Mouse (Mus musculus): ENCODE results near the gene Cdk2ap2. TPM values are rescaled to one million over a fixed set of nuclear protein-coding genes. Genes with fewer than 3 reads are reported as not detected.

The Cdk2ap2 gene
- 155 and 221 TPM in 2 replicates for polyA plus RNA-seq (2012; rRNA removed)

DNA sequence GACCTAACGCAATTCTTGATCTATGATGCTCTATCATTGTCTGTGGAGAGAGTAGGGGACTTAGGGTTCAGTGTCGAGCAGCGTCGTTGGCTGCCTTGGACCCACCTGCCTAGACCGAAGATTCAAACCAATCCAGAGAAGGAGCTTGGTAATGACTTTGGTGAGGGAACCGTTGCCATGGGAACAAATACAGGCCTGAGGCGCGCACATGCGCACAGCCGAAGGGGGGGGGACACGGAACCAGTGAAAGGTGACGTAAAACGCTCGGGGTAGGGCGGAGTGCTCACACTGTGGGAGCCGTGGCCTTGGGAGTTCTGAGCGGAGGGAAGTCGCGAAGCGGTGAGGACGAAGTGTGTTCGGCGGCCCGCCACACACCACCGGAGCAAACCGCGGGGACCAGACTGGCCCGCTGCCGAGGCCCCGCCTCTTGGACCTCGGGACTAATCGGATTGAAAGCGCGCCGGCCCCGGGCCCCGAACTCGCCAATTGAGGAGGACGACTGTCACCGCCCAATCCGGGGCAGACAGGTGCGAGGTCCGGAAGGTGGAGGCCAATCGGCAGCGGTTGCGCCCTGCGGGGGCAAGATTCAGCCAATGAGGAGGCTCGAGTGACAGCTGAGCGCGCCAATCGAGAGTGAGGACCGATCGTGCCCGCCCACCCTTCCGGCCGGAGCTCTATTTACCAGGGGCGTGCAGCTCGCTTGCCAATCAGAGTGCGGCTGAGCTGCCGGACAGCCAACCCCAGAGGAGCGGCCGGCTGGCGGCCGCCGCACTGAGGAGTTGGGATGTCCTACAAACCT is at the start of gene Cdk2ap2:
Cdk2ap2 (plus strand) TSS at position 541 of the 799 bp plus-strand sequence.

DNA sequence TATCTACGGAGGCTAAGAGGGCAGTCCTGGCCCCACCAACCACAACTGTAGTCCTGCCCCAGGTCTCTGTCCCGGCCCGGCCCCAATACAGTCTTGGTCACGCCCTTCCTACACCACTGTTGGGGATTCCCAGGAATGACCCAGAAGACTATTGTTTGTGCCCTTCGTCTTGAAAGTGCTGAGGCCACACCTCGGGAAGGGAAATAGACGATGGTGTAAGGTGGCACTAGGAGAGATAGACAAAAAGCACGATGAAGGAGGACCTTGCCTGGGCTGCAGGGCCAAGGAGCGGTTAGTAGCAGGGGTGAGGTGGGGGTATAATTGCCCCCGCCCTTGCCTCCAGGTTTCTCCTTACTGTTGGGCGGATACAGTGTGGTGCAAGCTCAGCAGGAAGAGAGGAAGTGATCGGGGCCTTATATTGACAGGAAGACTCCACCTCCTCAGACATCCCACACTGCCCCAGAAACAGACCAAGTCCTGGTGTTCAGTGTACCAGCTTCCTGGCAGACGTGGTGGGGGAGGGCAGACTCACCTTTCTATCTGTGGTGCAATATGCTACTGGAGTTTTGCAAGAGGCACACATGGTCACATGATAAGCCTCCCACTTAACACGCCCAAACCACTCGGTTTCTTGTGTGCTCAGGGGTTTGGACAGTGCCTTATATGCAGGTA is 37.8 kb upstream of the Cdk2ap2 start, which contains the start of gene Gstp3:
Gstp3 (minus strand) TSS at position 501 of the 672 bp plus-strand sequence.

DNA sequence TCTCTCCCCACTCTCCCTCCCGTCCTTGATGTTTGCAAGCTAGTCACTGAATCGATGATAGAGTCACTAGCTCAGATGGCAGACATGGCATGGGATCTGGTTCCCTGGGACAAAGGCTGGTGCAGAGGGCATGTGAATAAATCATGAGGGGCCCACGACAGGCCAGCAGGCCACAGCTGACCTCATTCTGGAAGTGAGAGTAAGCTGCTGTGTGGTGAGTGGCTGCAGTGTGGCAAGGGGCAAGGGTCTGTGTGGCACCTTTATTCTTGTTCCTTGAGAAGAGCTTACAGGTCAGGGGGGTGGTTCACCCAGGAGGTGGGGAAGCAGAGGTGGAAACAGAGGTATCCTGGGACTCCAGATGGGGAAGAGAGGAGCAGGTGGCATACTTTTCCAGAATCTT is 15.6 kb upstream of the Cdk2ap2 start, which contains the start of gene Cabp2:
Cabp2 (plus strand) TSS at position 185 of the 400 bp plus-strand sequence.

DNA sequence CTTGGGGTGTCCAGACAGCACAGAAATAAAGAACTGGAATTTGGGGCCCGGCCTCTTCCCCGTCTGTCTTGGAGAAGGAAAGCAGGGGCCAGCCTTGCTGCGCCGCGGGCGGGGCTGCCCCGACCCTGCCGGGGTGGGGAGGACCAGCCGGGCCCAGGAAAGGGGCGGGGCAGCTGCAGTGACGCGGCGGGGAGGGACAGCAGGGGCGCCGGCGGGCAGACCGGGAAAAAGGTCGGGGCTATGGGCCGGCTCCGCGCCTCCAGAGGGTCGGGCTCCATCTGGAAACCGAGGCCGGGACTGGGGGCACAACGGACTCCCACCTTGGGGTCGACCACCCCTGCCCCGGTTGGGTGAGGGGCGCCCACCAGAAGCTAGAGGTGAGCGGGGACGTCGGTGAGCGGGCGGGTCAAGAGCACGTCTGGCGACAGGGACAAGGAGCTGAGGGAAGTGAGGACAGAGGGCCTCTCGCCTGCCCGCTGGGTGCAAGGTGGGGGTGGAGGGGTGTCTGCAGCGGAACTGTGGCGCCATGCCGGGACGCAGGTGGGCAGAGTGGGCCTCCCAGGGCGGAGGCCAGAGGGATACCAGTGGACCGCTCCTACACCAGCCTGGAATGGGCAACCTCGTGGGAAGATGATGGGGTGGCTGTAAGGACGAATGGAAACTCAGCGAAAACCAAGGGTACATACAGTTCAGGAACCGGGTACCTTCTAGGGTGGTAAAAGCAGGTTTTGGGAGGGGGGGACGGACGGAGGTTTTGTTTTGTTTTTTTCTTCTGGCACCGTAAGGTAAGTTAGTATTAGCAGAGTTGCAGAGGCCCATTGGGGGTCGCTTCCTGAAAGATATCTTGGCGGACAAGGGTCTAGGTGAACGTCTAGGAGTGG is 3.1 kb downstream of the Cdk2ap2 start, which contains the start of gene Pitpnm1:
Pitpnm1 (plus strand) TSS at position 162 of the 881 bp plus-strand sequence.

DNA sequence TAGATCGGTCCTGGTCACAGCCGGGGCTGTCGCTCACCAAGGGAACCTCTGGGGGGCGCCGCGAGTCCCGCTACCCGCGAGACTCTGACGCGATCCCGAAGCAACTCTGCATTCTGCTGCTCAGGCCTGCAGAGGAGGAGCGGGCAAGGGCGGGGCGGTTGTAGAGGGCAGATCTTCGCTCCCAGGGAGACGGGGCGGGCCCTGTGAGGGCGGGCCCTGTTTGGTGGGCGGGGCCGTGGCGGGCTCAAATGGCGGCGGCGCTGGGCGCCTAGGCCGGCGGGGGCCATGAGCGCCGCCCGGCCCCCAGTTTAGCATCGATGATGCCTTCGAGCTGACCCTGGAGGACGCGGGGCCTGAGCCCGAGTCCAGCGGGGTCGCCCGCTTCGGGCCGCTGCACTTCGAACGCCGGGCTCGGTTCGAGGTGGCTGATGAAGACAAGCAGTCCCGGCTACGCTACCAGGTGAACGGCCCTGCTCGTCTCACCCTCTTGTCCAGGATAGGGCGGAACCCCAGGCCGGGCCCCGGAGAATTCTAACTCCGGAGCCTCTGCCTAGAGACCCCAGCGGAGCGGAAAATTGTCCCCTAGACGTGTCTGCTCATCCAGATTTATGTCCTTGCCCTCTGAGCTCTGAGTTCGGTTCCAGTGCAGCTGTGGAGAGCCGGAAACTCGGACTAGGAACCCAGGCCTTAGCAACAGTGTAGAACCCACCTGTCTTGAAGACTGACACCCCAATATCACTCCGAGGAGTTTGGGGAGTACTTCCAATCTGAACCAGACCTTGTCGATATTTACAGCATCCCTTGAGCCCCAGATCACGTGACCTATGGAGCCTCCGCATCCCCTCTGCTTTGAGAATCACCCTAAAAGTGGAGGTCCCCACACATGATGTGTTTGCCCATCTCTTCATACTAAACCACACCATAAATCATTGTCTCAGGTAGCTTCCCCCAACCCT is 29.0 kb downstream of the Cdk2ap2 start, which contains the start of gene Aip:
Aip (minus strand) TSS at position 118 of the 956 bp plus-strand sequence.

DNA sequence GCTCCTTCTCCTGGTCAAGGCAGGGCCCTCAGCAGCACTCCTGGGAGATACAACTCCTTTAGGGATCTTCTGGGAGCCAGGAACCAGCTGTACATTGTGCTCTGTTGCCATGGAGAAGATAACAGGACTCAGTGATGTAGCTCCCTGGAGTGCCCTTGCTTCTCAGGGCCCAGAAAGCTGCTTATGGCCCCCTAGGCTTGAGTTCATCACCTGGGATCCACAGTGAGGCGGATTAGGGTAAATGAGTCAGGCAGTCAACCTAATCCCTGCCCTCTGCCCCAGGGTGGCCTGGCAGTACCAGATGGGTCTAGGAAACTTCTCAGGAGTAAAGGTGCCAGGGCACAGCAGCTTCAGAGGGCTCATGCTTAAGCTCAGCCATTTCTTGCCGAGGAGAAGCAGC is 42.5 kb downstream of the Cdk2ap2 start, which contains the start of gene Gpr152:
Gpr152 (plus strand) TSS at position 342 of the 400 bp plus-strand sequence.

DNA sequence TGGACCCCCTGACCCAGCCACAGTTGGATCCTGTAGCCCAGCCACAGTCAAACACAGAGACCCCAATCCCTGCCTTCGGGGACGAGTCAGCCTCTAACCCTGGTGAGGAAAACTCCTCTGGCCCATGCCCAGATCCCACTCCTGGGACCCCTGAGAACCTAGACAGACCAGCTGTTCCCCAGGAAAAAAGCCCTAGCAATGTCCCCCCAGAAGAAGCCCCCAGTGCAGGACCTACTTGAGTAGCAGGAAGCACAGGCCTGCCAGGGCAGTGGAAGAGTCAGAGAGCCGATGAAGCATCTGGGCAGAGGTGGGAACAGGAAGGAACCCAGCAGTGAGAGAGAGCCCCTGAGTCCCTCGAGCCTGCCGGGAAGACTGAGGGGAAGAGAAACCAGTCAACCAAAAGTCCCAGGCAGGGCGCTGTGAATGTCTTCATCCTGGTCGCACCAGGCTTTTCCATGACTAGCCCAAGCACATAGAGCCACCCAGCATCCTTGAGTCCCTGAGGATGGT is 46.8 kb downstream of the Cdk2ap2 start, which contains the start of gene Cabp4:
Cabp4 (minus strand) TSS at position 275 of the 510 bp plus-strand sequence.

DNA sequence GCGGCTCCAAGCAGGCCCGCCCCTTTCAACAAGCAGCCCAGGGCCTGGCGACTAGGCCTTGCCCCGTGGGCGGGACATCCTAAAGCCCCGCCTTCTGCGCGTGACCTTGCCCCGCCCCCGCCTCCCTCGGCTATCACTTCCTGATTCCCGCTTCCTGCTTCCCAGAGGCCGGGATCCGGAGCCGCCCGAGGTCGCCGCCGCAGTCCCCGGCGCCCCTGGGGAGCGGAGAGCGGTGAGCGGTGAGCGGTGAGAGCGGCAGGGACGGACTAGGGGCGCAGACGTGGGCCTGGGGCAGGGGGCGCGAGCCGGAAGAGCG is 51.5 kb downstream of the Cdk2ap2 start, which contains the start of gene Coro1b:
Coro1b (plus strand) TSS at position 129 of the 316 bp plus-strand sequence.

Other genes starting within 250 kb of the Cdk2ap2 start
- 32.5 and 46.5 TPM in 2 replicates for gene Chka, start 245.4 kb upstream of the Cdk2ap2 start, polyA plus RNA-seq (2012; rRNA removed)
- 67.3 and 72.2 TPM in 2 replicates for gene Tcirg1, start 190.0 kb upstream of the Cdk2ap2 start, polyA plus RNA-seq (2012; rRNA removed)
- 180 and 250 TPM in 2 replicates for gene Ndufs8, start 184.4 kb upstream of the Cdk2ap2 start, polyA plus RNA-seq (2012; rRNA removed)
- gene Aldh3b1, start 167.4 kb upstream of the Cdk2ap2 start, polyA plus RNA-seq (2012; rRNA removed), result 2.0 TPM in 2 replicates
- gene Unc93b1, start 162.0 kb upstream of the Cdk2ap2 start, polyA plus RNA-seq (2012; rRNA removed), result 31.5 and 46.6 TPM in 2 replicates
- gene Aldh3b3, start 138.5 kb upstream of the Cdk2ap2 start, polyA plus RNA-seq (2012; rRNA removed), result 0.15 and 0.23 TPM in 2 replicates
- gene Aldh3b2, start 124.9 kb upstream of the Cdk2ap2 start, polyA plus RNA-seq (2012; rRNA removed), result 32.2 and 43.3 TPM in 2 replicates
- 11.4 and 16.6 TPM in 2 replicates for gene Acy3, start 110.6 kb upstream of the Cdk2ap2 start, polyA plus RNA-seq (2012; rRNA removed)
- gene Tbx10, start 104.4 kb upstream of the Cdk2ap2 start, polyA plus RNA-seq (2012; rRNA removed), result not detected in 2 replicates
- 14.0 and 30.7 TPM in 2 replicates for gene Nudt8, start 96.6 kb upstream of the Cdk2ap2 start, polyA plus RNA-seq (2012; rRNA removed)
- gene Gm49405, start 96.6 kb upstream of the Cdk2ap2 start, polyA plus RNA-seq (2012; rRNA removed), result 0.82 and 1.4 TPM in 2 replicates
- gene Doc2g, start 93.9 kb upstream of the Cdk2ap2 start, polyA plus RNA-seq (2012; rRNA removed), result 6.4 and 6.9 TPM in 2 replicates
- 125 and 129 TPM in 2 replicates for gene Ndufv1, start 84.4 kb upstream of the Cdk2ap2 start, polyA plus RNA-seq (2012; rRNA removed)
- gene Gstp1, start 59.2 kb upstream of the Cdk2ap2 start, polyA plus RNA-seq (2012; rRNA removed), result 1,477 and 1,578 TPM in 2 replicates
- 160 and 194 TPM in 2 replicates for gene Gstp2, start 51.2 kb upstream of the Cdk2ap2 start, polyA plus RNA-seq (2012; rRNA removed)
- 1.6 and 1.9 TPM in 2 replicates for gene Gstp3, start 37.6 kb upstream of the Cdk2ap2 start, polyA plus RNA-seq (2012; rRNA removed)
- not detected in 2 replicates for gene Cabp2, start 15.6 kb upstream of the Cdk2ap2 start, polyA plus RNA-seq (2012; rRNA removed)
- 68.7 and 72.3 TPM in 2 replicates for gene Pitpnm1, start 2.8 kb downstream of the Cdk2ap2 start, polyA plus RNA-seq (2012; rRNA removed)
- 25.6 and 32.7 TPM in 2 replicates for gene Aip, start 28.7 kb downstream of the Cdk2ap2 start, polyA plus RNA-seq (2012; rRNA removed)
- not detected in 2 replicates for gene Gpr152, start 42.6 kb downstream of the Cdk2ap2 start, polyA plus RNA-seq (2012; rRNA removed)
- not detected in 2 replicates for gene Cabp4, start 46.9 kb downstream of the Cdk2ap2 start, polyA plus RNA-seq (2012; rRNA removed)
- 140 and 142 TPM in 2 replicates for gene Coro1b, start 51.4 kb downstream of the Cdk2ap2 start, polyA plus RNA-seq (2012; rRNA removed)
- 25.8 and 51.7 TPM in 2 replicates for gene Ptprcap, start 56.4 kb downstream of the Cdk2ap2 start, polyA plus RNA-seq (2012; rRNA removed)
- 37.1 and 39.1 TPM in 2 replicates for gene Rps6kb2, start 66.2 kb downstream of the Cdk2ap2 start, polyA plus RNA-seq (2012; rRNA removed)
- gene Carns1, start 78.3 kb downstream of the Cdk2ap2 start, polyA plus RNA-seq (2012; rRNA removed), result 4.6 and 5.3 TPM in 2 replicates
- gene Tbc1d10c, start 94.1 kb downstream of the Cdk2ap2 start, polyA plus RNA-seq (2012; rRNA removed), result 1.5 and 5.0 TPM in 2 replicates
- 202 and 205 TPM in 2 replicates for gene Ppp1ca, start 94.9 kb downstream of the Cdk2ap2 start, polyA plus RNA-seq (2012; rRNA removed)
- gene Rad9a, start 104.5 kb downstream of the Cdk2ap2 start, polyA plus RNA-seq (2012; rRNA removed), result 8.0 and 9.5 TPM in 2 replicates
- 6.8 and 7.5 TPM in 2 replicates for gene Clcf1, start 117.1 kb downstream of the Cdk2ap2 start, polyA plus RNA-seq (2012; rRNA removed)
- gene AC109138.7, start 117.2 kb downstream of the Cdk2ap2 start, polyA plus RNA-seq (2012; rRNA removed), result not detected in 2 replicates
- gene Pold4, start 134.7 kb downstream of the Cdk2ap2 start, polyA plus RNA-seq (2012; rRNA removed), result 55.0 and 65.2 TPM in 2 replicates
- 70.7 and 85.1 TPM in 2 replicates for gene Ssh3, start 172.0 kb downstream of the Cdk2ap2 start, polyA plus RNA-seq (2012; rRNA removed)
- gene Ankrd13d, start 186.0 kb downstream of the Cdk2ap2 start, polyA plus RNA-seq (2012; rRNA removed), result 5.5 and 7.2 TPM in 2 replicates
- 54.8 and 71.4 TPM in 2 replicates for gene Grk2, start 209.0 kb downstream of the Cdk2ap2 start, polyA plus RNA-seq (2012; rRNA removed)